Mouse (Mus musculus): ENCODE measurements at regions not wholly inside any gene's neighbourhood (a gene's known extent, or its start where the extent isn't known, plus 50 kb on each side); places are given as distances from the start of the nearest gene placed in this dataset.

- no peak for ATAC-seq (replicated peaks; ENCODE audit: poor library complexity, severe bottlenecking)
Measured at GRCm38 (mm10) chr9:100404426-100404825, 82.2 kb downstream of the Il20rb start.

- peak; percentile 92 for ATAC-seq (replicated peaks; ENCODE audit: poor library complexity, severe bottlenecking)
Measured at GRCm38 (mm10) chr9:100400366-100400765, 86.2 kb downstream of the Il20rb start.

GRCm38 (mm10) chr9:100396340-100396910 lies 90.2 kb downstream of the Il20rb start:
- no peak for ATAC-seq (replicated peaks; ENCODE audit: poor library complexity, severe bottlenecking)

- peak; percentile 76 for ATAC-seq (replicated peaks; ENCODE audit: poor library complexity, severe bottlenecking)
Measured at GRCm38 (mm10) chr9:100395711-100396110, 90.9 kb downstream of the Il20rb start.

- ATAC-seq (replicated peaks; ENCODE audit: poor library complexity, severe bottlenecking): no peak
Measured at GRCm38 (mm10) chr9:100394632-100395031, 92.0 kb downstream of the Il20rb start.

GRCm38 (mm10) chr9:100394166-100394565 lies 92.4 kb downstream of the Il20rb start:
- no peak for ATAC-seq (replicated peaks; ENCODE audit: poor library complexity, severe bottlenecking)

- no peak for ATAC-seq (replicated peaks; ENCODE audit: poor library complexity, severe bottlenecking)
Measured at GRCm38 (mm10) chr9:100392262-100392661, 94.3 kb downstream of the Il20rb start.

GRCm38 (mm10) chr9:100391566-100392213 lies 94.9 kb downstream of the Il20rb start:
- peak; percentile 70 for ATAC-seq (replicated peaks; ENCODE audit: poor library complexity, severe bottlenecking)

GRCm38 (mm10) chr9:100388393-100388792 lies 98.2 kb downstream of the Il20rb start:
- no peak for ATAC-seq (replicated peaks; ENCODE audit: poor library complexity, severe bottlenecking)

- no peak for ATAC-seq (replicated peaks; ENCODE audit: poor library complexity, severe bottlenecking)
Measured at GRCm38 (mm10) chr9:100387171-100387685, 99.4 kb downstream of the Il20rb start.

GRCm38 (mm10) chr9:100382492-100382891 lies 104.1 kb downstream of the Il20rb start:
- peak; percentile 95 for ATAC-seq (replicated peaks; ENCODE audit: poor library complexity, severe bottlenecking)

GRCm38 (mm10) chr9:100369921-100370320 lies 116.7 kb downstream of the Il20rb start:
- ATAC-seq (replicated peaks; ENCODE audit: poor library complexity, severe bottlenecking): no peak

- ATAC-seq (replicated peaks; ENCODE audit: poor library complexity, severe bottlenecking): no peak
Measured at GRCm38 (mm10) chr9:100366816-100367215, 119.8 kb downstream of the Il20rb start.

- peak; percentile 89 for ATAC-seq (replicated peaks; ENCODE audit: poor library complexity, severe bottlenecking)
Measured at GRCm38 (mm10) chr9:100359934-100360716, 126.5 kb downstream of the Il20rb start.

- ATAC-seq (replicated peaks; ENCODE audit: poor library complexity, severe bottlenecking): peak; percentile 43
Measured at GRCm38 (mm10) chr9:100357553-100357952, 129.0 kb downstream of the Il20rb start.

- ATAC-seq (replicated peaks; ENCODE audit: poor library complexity, severe bottlenecking): no peak
Measured at GRCm38 (mm10) chr9:100340796-100341195, 145.8 kb downstream of the Il20rb start.

- ATAC-seq (replicated peaks; ENCODE audit: poor library complexity, severe bottlenecking): no peak
Measured at GRCm38 (mm10) chr9:100307765-100308164, 178.8 kb downstream of the Il20rb start.

- ATAC-seq (replicated peaks; ENCODE audit: poor library complexity, severe bottlenecking): no peak
Measured at GRCm38 (mm10) chr9:100307364-100307763, 179.2 kb downstream of the Il20rb start.

GRCm38 (mm10) chr9:100303762-100304161 lies 182.8 kb downstream of the Il20rb start:
- no peak for ATAC-seq (replicated peaks; ENCODE audit: poor library complexity, severe bottlenecking)

GRCm38 (mm10) chr9:100301613-100302012 lies 185.0 kb downstream of the Il20rb start:
- no peak for ATAC-seq (replicated peaks; ENCODE audit: poor library complexity, severe bottlenecking)

GRCm38 (mm10) chr9:100277361-100277760 lies 209.2 kb downstream of the Il20rb start:
- ATAC-seq (replicated peaks; ENCODE audit: poor library complexity, severe bottlenecking): no peak

All from granulocyte monocyte progenitor cell, adult 5-6 weeks (primary cell).